Mouse (Mus musculus) MEL (cell line): Measurements from ENCODE around the gene Btnl6. TPM values are rescaled to one million over a fixed set of nuclear protein-coding genes. Genes with fewer than 3 reads are reported as not detected.

Source experiments
- DNase-seq: peaks from one replicate; pipeline ENCODE4 v3.0.0; 2011; ENCODE audit warnings: low read depth, low spot score
- H3K27ac ChIP-seq: 2 replicates; pipeline ENCODE4 v1.5.1; 2012; ENCODE audit warnings: low read depth, mild to moderate bottlenecking, control low read depth, low read length, moderate library complexity; ENCODE audit not compliant: control insufficient read depth
- H3K27me3 ChIP-seq, 2 experiments: fragments of 150-350 bp in 1 of 2; sonication (generic) in 1 of 2; 2 replicates each; pipeline ENCODE4 v1.6.1; 2012; ENCODE audit warnings: low read length in 2 of 2, mild to moderate bottlenecking in 2 of 2, improper control_type of control experiment in 1 of 2, moderate library complexity in 1 of 2; ENCODE audit not compliant: insufficient read depth in 2 of 2, control insufficient read depth in 1 of 2
- H3K36me3 ChIP-seq, 2 experiments: 2 replicates each; pipeline ENCODE4 v1.6.1; 2012 to 2014; ENCODE audit warnings: low read length in 2 of 2, improper control_type of control experiment in 1 of 2, inconsistent platforms in 1 of 2, mild to moderate bottlenecking in 1 of 2; ENCODE audit not compliant: insufficient read depth in 2 of 2, control insufficient read depth in 1 of 2
- H3K4me1 ChIP-seq, 2 experiments: fragments of 150-350 bp in 1 of 2; sonication (generic) in 1 of 2; 2 replicates each; pipeline ENCODE4 v1.6.1; 2012; ENCODE audit warnings: low read length in 2 of 2, improper control_type of control experiment in 1 of 2, mild to moderate bottlenecking in 1 of 2; ENCODE audit not compliant: insufficient read depth in 2 of 2, control insufficient read depth in 1 of 2
- H3K4me3 ChIP-seq, 2 experiments: fragments of 150-350 bp in 1 of 2; sonication (generic) in 1 of 2; 2 replicates each; pipeline ENCODE4 v1.5.1; 2012; ENCODE audit warnings: low read depth in 2 of 2, low read length in 2 of 2, mild to moderate bottlenecking in 2 of 2, moderate library complexity in 2 of 2, control low read depth in 1 of 2, improper control_type of control experiment in 1 of 2; ENCODE audit not compliant: control insufficient read depth in 1 of 2, insufficient read depth in 1 of 2
- H3K79me2 ChIP-seq: 2 replicates; pipeline ENCODE4 v1.6.1; 2012; ENCODE audit warnings: mild to moderate bottlenecking, low read length, moderate library complexity; ENCODE audit not compliant: control insufficient read depth, poor library complexity, insufficient read depth
- H3K9ac ChIP-seq: 2 replicates; pipeline ENCODE4 v1.6.1; 2012; ENCODE audit warnings: low read depth, mild to moderate bottlenecking, control low read depth, low read length, moderate library complexity; ENCODE audit not compliant: control insufficient read depth, poor library complexity, severe bottlenecking
- H3K9me3 ChIP-seq: fragments of 150-350 bp; sonication (generic); replicated peaks from 2 replicates; pipeline ENCODE4 v1.6.1; 2012; ENCODE audit warnings: mild to moderate bottlenecking, low read length, improper control_type of control experiment, moderate library complexity; ENCODE audit not compliant: insufficient read depth
- CHD2 ChIP-seq: IDR thresholded peaks from 2 replicates; pipeline ENCODE4 v1.6.1; 2011; ENCODE audit warnings: low read length, improper control_type of control experiment
- ELF1 ChIP-seq: IDR thresholded peaks from 2 replicates; pipeline ENCODE4 v1.6.1; 2014; ENCODE audit warnings: low read depth, mild to moderate bottlenecking, inconsistent platforms, low read length, improper control_type of control experiment, moderate library complexity
- EP300 ChIP-seq, 2 experiments: IDR thresholded peaks; 2 replicates each; pipeline ENCODE4 v1.6.1; 2011; ENCODE audit warnings: improper control_type of control experiment in 2 of 2, low read length in 2 of 2, low read depth in 1 of 2, mild to moderate bottlenecking in 1 of 2
- ETS1 ChIP-seq: IDR thresholded peaks from 2 replicates; pipeline ENCODE4 v1.6.1; 2012; ENCODE audit warnings: low read depth, mild to moderate bottlenecking, inconsistent platforms, low read length, improper control_type of control experiment, moderate library complexity
- GABPA ChIP-seq: IDR thresholded peaks from 2 replicates; pipeline ENCODE4 v1.6.1; 2012; ENCODE audit warnings: low read depth, mild to moderate bottlenecking, inconsistent platforms, low read length, improper control_type of control experiment, moderate library complexity
- HCFC1 ChIP-seq: IDR thresholded peaks from 2 replicates; pipeline ENCODE4 v1.6.1; 2012; ENCODE audit warnings: low read depth, mild to moderate bottlenecking, inconsistent platforms, low read length, improper control_type of control experiment, moderate library complexity
- KAT2A ChIP-seq: conservative IDR thresholded peaks from 2 replicates; pipeline ENCODE4 v1.6.1; 2012; ENCODE audit warnings: low read depth, low read length, improper control_type of control experiment, inconsistent platforms
- MEF2A ChIP-seq: IDR thresholded peaks from 2 replicates; pipeline ENCODE4 v1.6.1; 2014; ENCODE audit warnings: low read depth, mild to moderate bottlenecking, inconsistent platforms, low read length, improper control_type of control experiment; ENCODE audit not compliant: poor library complexity, insufficient replicate concordance, severe bottlenecking; ENCODE audit errors: extremely low read depth
- MYB ChIP-seq: IDR thresholded peaks from 2 replicates; pipeline ENCODE4 v1.6.1; 2011; ENCODE audit warnings: mild to moderate bottlenecking, low read depth, low read length, improper control_type of control experiment
- MYC ChIP-seq: IDR thresholded peaks from 2 replicates; pipeline ENCODE4 v1.6.1; 2011; ENCODE audit warnings: low read depth, mild to moderate bottlenecking, low read length, improper control_type of control experiment, moderate library complexity
- NELFE ChIP-seq: IDR thresholded peaks from 2 replicates; pipeline ENCODE4 v1.6.1; 2011; ENCODE audit warnings: low read depth, low read length, improper control_type of control experiment
- NRF1 ChIP-seq: IDR thresholded peaks from 2 replicates; pipeline ENCODE4 v1.6.1; 2014; ENCODE audit warnings: low read depth, mild to moderate bottlenecking, inconsistent platforms, low read length, improper control_type of control experiment, moderate library complexity; ENCODE audit not compliant: poor library complexity, insufficient read depth, severe bottlenecking
- POLR2A ChIP-seq, 2 experiments: IDR thresholded peaks; 2 replicates each; pipeline ENCODE4 v1.6.1; 2011 to 2012; ENCODE audit warnings: low read length in 2 of 2, mild to moderate bottlenecking in 2 of 2, control low read depth in 1 of 2, improper control_type of control experiment in 1 of 2, low read depth in 1 of 2, moderate library complexity in 1 of 2; ENCODE audit not compliant: control insufficient read depth in 1 of 2, insufficient read depth in 1 of 2, poor library complexity in 1 of 2
- POLR2AphosphoS5 ChIP-seq: IDR thresholded peaks from 2 replicates; pipeline ENCODE4 v1.6.1; 2012; ENCODE audit warnings: low read depth, borderline replicate concordance, mild to moderate bottlenecking, inconsistent platforms, low read length, moderate library complexity, mixed read lengths
- RAD21 ChIP-seq: IDR thresholded peaks from 2 replicates; pipeline ENCODE4 v1.6.1; 2011; ENCODE audit warnings: mild to moderate bottlenecking, low read depth, low read length, improper control_type of control experiment
- RCOR1 ChIP-seq: IDR thresholded peaks from 2 replicates; pipeline ENCODE4 v1.6.1; 2012; ENCODE audit warnings: low read depth, mild to moderate bottlenecking, inconsistent platforms, low read length, improper control_type of control experiment
- SIN3A ChIP-seq: IDR thresholded peaks from 2 replicates; pipeline ENCODE4 v1.6.1; 2012; ENCODE audit warnings: low read length, improper control_type of control experiment, inconsistent platforms
- TAL1 ChIP-seq: IDR thresholded peaks from 2 replicates; pipeline ENCODE4 v1.6.1; 2012; ENCODE audit warnings: mild to moderate bottlenecking, inconsistent platforms, low read length, moderate library complexity, mixed read lengths
- TBP ChIP-seq: IDR thresholded peaks from 2 replicates; pipeline ENCODE4 v1.8.0; 2011; ENCODE audit warnings: low read depth, low read length, improper control_type of control experiment
- USF2 ChIP-seq, 2 experiments: IDR thresholded peaks; 2 replicates each; pipeline ENCODE4 v1.6.1; 2011 to 2012; ENCODE audit warnings: improper control_type of control experiment in 2 of 2, low read length in 2 of 2, borderline replicate concordance in 1 of 2, inconsistent platforms in 1 of 2, low read depth in 1 of 2, mild to moderate bottlenecking in 1 of 2; ENCODE audit not compliant: insufficient read depth in 1 of 2
- ZC3H11A ChIP-seq: IDR thresholded peaks from 2 replicates; pipeline ENCODE4 v1.6.1; 2012; ENCODE audit warnings: low read depth, mild to moderate bottlenecking, inconsistent platforms, low read length, improper control_type of control experiment
- ZKSCAN1 ChIP-seq: IDR thresholded peaks from 2 replicates; pipeline ENCODE4 v1.6.1; 2012; ENCODE audit warnings: low read depth, mild to moderate bottlenecking, inconsistent platforms, low read length, improper control_type of control experiment, moderate library complexity
- ZNF384 ChIP-seq: IDR thresholded peaks from 2 replicates; pipeline ENCODE4 v1.6.1; 2012; ENCODE audit warnings: low read depth, mild to moderate bottlenecking, inconsistent platforms, low read length, improper control_type of control experiment
- polyA plus RNA-seq, 2 experiments: library from polyadenylated mRNA; stranded (reverse) in 1 of 2; unstranded in 1 of 2; fragments of >175 nt in 1 of 2; fragments of >200 nt in 1 of 2; gene quantifications; 2 replicates each; pipeline versions ENCODE4 v1.2.1 to v1.2.4; 2012; ENCODE audit warnings: low replicate concordance in 2 of 2, low read depth in 1 of 2; ENCODE audit not compliant: insufficient read length in 2 of 2, insufficient read depth in 1 of 2, missing spikeins in 1 of 2
- total RNA-seq: library from RNA; depleted of rRNA; stranded (reverse); fragments of 300-350 nt; gene quantifications from 2 replicates; pipeline ENCODE4 v1.2.3, GENCODE M21; 2012

The Btnl6 gene
- total and polyA plus RNA-seq, 3 experiments, result not detected

GRCm38 (mm10) chr17:34563354-34563753 is 46.2 kb upstream of the Btnl6 start:
- Histone ChIP-seq H3K9me3 (no peaks in the 10 kb centered on the region), H3K27ac (no peak overlapping the region)
- TF ChIP-seq SIN3A (no peak), ZKSCAN1 (no peak), NRF1 (no peak)
- TF ChIP-seq, all 39 proteins: peak for 0
- H3K4me1 ChIP-seq, result peaks cover 7 to 18% of the 10 kb centered on the region in 2 experiments
- H3K79me2 ChIP-seq, result no peaks in the 10 kb centered on the region
- peaks cover 0 to 4% of the 10 kb centered on the region in 2 experiments; a peak in 2 of 4 replicates for H3K27me3 ChIP-seq
- peaks cover 0 to 10% of the 10 kb centered on the region in 2 experiments; a peak in 2 of 4 replicates for H3K36me3 ChIP-seq
- DNase-seq, result no peak
- H3K4me3 ChIP-seq, result no peak overlapping the region
- no peak overlapping the region for H3K9ac ChIP-seq

GRCm38 (mm10) chr17:34562595-34562994 is 45.4 kb upstream of the Btnl6 start:
- Histone ChIP-seq H3K9me3 (no peaks in the 10 kb centered on the region), H3K4me1 (peaks cover 7 to 18% of the 10 kb centered on the region in 2 experiments), H3K27me3 (peaks cover 0 to 4% of the 10 kb centered on the region in 2 experiments; a peak in 2 of 4 replicates), H3K9ac (no peak overlapping the region), H3K36me3 (peaks cover 0 to 10% of the 10 kb centered on the region in 2 experiments; a peak in 2 of 4 replicates), H3K4me3 (no peak overlapping the region), H3K27ac (no peak overlapping the region), H3K79me2 (no peaks in the 10 kb centered on the region)
- TF ChIP-seq MEF2A, result no peak
- TF ChIP-seq POLR2A (IDR thresholded peaks at IDR 0.05; ENCODE audit: control insufficient read depth in 1 of 2, insufficient read depth in 1 of 2, low read depth in 1 of 2, low read length in 2 of 2, poor library complexity in 1 of 2), result no peak
- no peak for TF ChIP-seq KAT2A
- TF ChIP-seq MYB, result no peak
- TF ChIP-seq ZKSCAN1, result no peak
- TF ChIP-seq USF2 (IDR thresholded peaks at IDR 0.05; ENCODE audit: borderline replicate concordance in 1 of 2, insufficient read depth in 1 of 2, low read depth in 1 of 2, low read length in 2 of 2), result no peak
- TF ChIP-seq GABPA, result no peak
- TF ChIP-seq HCFC1, result no peak
- TF ChIP-seq ZC3H11A, result no peak
- TF ChIP-seq CHD2, result no peak
- DNase-seq, result no peak

DNA sequence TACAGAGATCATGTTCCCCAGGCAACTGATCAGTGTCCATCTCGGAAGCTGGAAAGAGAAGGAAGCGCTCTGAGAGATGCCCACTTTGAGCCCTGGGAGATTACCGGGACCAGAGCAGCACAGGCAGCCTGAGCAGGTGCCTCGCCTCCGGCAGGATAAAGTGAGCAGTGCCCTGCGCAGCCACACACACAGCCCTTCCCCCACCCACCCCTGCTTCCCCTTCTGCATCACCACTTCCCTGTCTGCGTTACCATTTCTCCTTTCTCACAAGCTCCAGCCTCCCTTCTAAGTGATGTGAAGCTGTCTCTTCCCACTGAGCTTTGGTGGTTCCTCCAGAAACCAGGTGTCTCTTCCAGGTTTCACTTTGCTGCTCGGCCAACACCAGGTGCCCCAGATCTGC is 44.0 kb upstream of the Btnl6 start:
- Histone ChIP-seq H3K36me3 (peaks cover 0 to 10% of the 10 kb centered on the region in 2 experiments; a peak in 2 of 4 replicates), H3K9ac (peak overlapping the region; percentile 43), H3K4me1 (peaks cover 7 to 18% of the 10 kb centered on the region in 2 experiments), H3K79me2 (no peaks in the 10 kb centered on the region), H3K9me3 (no peaks in the 10 kb centered on the region), H3K27me3 (peaks cover 0 to 4% of the 10 kb centered on the region in 2 experiments; a peak in 2 of 4 replicates), H3K27ac (peak overlapping the region; percentile 67), H3K4me3 (peak overlapping the region; percentile 34 to 36)
- peak; percentile 89 for DNase-seq
- TF ChIP-seq ELF1, result peak; percentile 60
- TF ChIP-seq TAL1, result peak; percentile 67
- no peak; the same call in 1 of the 2 replicates for TF ChIP-seq RCOR1
- TF ChIP-seq EP300 (IDR thresholded peaks at IDR 0.05; ENCODE audit: low read depth in 1 of 2, low read length in 2 of 2), result peak in 1 of 2 experiments; percentile 41; a peak in 3 of 4 replicates
- peak; percentile 62 for TF ChIP-seq NRF1
- peak; percentile 14 to 43; a peak in 1 of 4 replicates for TF ChIP-seq POLR2A (IDR thresholded peaks at IDR 0.05; ENCODE audit: control insufficient read depth in 1 of 2, insufficient read depth in 1 of 2, low read depth in 1 of 2, low read length in 2 of 2, poor library complexity in 1 of 2)
- TF ChIP-seq MYB, result no peak
- TF ChIP-seq NELFE, result 0 out of 2 replicates have a peak, but pooled peaks have one; percentile 22
- no peak for TF ChIP-seq ZNF384
- TF ChIP-seq MYC, result no peak
- TF ChIP-seq HCFC1, result peak; percentile 49; the same call in 1 of the 2 replicates
- peak; percentile 37; the same call in 1 of the 2 replicates for TF ChIP-seq CHD2
- TF ChIP-seq TBP, result peak; percentile 41; the same call in 1 of the 2 replicates
- 0 out of 2 replicates have a peak, but pooled peaks have one; percentile 6 for TF ChIP-seq ETS1
- TF ChIP-seq RAD21, result no peak
- no peak for TF ChIP-seq USF2 (IDR thresholded peaks at IDR 0.05; ENCODE audit: borderline replicate concordance in 1 of 2, insufficient read depth in 1 of 2, low read depth in 1 of 2, low read length in 2 of 2)
- no peak for TF ChIP-seq POLR2AphosphoS5
- no peak; the same call in 1 of the 2 replicates for TF ChIP-seq SIN3A
